Mouse (Mus musculus): ENCODE results near the gene Icosl.
"Not testable (repeated sequence)": the region's sequence is repeated elsewhere in the genome, so short reads cannot be mapped to it uniquely, and the experiment has no call there.

Gene Icosl

GRCm38 (mm10) chr10:78119422-78119821 lies 50.3 kb downstream of the Icosl start:
- DNase-seq, result no peak

- DNase-seq, result not testable (repeated sequence)
These were observed 55.0 kb downstream of the Icosl start for GRCm38 (mm10) chr10:78124137-78124536.

DNA sequence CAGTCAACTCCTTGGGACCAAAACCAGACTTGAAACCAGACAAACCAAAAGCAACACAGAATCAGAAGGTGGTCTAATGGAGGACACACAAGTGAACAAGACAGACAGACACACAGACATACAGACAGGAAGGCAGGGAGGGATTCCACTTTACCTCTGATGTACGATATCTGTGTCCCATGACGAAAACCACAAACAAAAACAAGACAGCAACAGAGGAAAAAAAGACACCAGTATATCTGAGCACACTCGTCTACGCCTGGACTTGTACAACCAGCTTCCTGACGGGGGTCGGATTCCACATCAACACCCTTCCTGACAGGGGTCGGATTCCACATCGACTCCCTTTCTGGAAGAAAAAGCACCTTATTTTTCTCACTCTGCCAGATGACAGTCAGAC lies 56.0 kb downstream of the Icosl start:
- DNase-seq, result not testable (repeated sequence)

- DNase-seq, result no peak
These were observed 57.2 kb downstream of the Icosl start for GRCm38 (mm10) chr10:78126311-78126710.

DNA sequence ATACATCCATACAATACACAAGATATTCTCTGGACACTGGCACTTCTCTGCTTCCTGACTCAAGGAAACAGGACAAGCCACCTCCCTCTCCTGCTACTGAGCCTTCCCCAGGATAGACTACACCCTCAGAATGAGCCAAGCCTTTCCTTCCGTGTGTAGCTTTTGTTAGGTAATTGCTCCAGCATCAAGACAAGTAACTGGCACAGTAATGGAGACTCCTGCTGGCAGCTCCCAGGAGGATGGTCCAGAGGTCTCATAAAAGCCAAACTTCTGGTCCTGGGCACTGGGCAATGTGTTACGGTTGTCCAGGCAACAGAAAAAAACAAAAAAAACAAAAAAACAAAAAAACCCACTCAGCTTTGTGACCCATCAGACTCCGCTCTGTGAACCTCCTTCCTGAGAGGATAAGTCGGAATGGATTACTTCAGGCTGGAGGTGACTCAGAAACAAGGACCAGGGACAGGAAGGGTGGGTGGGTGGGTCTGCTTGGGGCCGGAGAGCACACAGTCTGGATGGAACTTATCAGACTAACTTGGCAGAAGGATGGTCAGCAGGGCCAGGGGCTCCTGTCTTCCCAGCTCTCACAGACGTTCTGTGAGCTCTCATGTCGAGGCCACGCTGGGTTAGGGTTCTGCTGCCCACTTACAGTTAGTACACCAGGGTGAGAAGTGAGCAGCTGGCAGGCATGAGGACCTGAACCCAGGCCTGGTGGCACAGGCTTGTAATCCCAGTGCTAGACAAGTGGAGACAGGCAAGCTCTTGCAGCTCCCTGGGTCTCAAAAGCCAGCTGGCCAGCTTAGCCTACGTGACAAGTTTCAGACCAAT lies 58.2 kb downstream of the Icosl start:
- DNase-seq, result no peak

DNA sequence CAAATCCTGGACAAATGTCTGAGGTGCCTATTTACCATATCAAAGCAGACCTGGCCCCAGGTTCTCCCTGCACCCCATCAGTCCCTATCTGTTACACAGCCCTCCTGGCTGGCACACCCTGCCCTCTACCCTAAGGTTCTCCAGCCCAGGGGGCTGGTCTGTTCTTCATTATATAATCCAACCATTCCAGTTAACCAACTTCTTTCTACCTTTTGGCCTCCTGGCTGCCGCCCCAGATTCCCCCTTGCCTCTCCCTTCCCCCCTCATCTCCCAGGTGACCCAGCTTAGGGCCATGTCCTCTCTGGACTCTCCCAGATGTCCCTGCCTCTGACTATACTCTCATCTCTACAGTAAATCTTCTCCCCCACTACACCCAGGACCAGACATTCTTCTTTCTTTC lies 58.8 kb downstream of the Icosl start:
- no peak for DNase-seq

DNA sequence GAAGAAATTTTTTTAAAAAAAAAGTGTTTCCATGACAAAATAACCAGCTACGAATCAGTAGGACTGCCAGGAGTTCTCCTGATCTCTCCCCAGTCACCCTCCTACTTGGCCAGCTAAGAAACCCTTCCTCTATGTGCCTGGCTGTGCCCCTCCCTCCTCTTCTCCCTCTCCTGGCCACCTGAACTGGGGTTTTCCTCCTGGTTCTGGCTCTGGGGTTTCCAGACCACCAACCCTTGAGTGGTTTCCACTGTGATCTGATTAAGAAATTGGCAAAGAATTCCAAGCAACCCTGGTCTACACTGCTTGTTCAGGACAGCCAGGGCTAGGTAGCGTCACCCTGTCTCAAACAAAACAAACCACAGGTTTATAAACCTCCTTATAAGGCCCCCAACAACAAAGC lies 59.5 kb downstream of the Icosl start:
- no peak for DNase-seq

- peak; percentile 56 for DNase-seq
These were observed 60.3 kb downstream of the Icosl start for GRCm38 (mm10) chr10:78129423-78129822.

- DNase-seq, result no peak
These were observed 60.9 kb downstream of the Icosl start for GRCm38 (mm10) chr10:78129998-78130397.
